Mouse (Mus musculus) brown adipose tissue, adult 24 weeks (tissue): ENCODE data around the gene Hcrtr1. TPM values are rescaled to one million over a fixed set of nuclear protein-coding genes. Genes with fewer than 3 reads are reported as not detected.

Experiments
- H3K27ac ChIP-seq: fragments of 200-500 bp; replicated peaks from 2 replicates; pipeline ENCODE4 v1.5.1; 2012; ENCODE audit warnings: low read depth, mild to moderate bottlenecking, low read length
- H3K4me1 ChIP-seq: fragments of 200-500 bp; 2 replicates; pipeline ENCODE4 v1.6.1; 2012; ENCODE audit warnings: low read length, mixed read lengths; ENCODE audit not compliant: control insufficient read depth, insufficient read depth, insufficient read length
- H3K4me3 ChIP-seq: fragments of 200-500 bp; 2 replicates; pipeline ENCODE4 v1.5.1; 2012; ENCODE audit warnings: low read depth, mild to moderate bottlenecking, low read length, moderate library complexity; ENCODE audit not compliant: insufficient read depth
- polyA plus RNA-seq: library from polyadenylated mRNA; stranded (reverse); fragments of >200 nt; gene quantifications from 2 replicates; pipeline ENCODE4 v1.2.4, GENCODE M21; 2012; ENCODE audit not compliant: missing spikeins, insufficient read depth, insufficient read length

Gene Hcrtr1
- polyA plus RNA-seq, 1 experiment, result not detected

DNA sequence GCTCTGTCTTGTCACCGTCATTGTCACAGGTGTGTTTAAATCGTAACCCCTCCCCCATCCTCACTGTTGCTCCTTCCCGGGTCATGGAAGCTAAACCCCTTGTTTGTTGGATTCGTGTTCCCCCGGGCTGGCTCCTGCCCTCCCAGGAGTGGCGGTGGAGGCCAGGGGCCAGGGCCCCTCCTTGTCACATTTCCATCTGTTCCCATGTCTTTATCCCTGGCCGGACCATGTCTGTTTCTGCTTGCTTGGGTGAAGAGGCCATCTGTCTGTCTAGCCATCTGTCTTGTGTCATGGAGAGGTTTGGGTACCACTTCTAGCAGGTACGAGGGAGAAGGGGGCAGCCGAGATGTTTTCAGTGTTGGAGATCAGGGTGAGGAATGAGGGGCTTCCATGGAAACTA is 56.9 kb downstream of the Hcrtr1 start:
- Histone ChIP-seq H3K4me3 (no peak overlapping the region), H3K4me1 (no peaks in the 10 kb centered on the region), H3K27ac (no peak overlapping the region)

DNA sequence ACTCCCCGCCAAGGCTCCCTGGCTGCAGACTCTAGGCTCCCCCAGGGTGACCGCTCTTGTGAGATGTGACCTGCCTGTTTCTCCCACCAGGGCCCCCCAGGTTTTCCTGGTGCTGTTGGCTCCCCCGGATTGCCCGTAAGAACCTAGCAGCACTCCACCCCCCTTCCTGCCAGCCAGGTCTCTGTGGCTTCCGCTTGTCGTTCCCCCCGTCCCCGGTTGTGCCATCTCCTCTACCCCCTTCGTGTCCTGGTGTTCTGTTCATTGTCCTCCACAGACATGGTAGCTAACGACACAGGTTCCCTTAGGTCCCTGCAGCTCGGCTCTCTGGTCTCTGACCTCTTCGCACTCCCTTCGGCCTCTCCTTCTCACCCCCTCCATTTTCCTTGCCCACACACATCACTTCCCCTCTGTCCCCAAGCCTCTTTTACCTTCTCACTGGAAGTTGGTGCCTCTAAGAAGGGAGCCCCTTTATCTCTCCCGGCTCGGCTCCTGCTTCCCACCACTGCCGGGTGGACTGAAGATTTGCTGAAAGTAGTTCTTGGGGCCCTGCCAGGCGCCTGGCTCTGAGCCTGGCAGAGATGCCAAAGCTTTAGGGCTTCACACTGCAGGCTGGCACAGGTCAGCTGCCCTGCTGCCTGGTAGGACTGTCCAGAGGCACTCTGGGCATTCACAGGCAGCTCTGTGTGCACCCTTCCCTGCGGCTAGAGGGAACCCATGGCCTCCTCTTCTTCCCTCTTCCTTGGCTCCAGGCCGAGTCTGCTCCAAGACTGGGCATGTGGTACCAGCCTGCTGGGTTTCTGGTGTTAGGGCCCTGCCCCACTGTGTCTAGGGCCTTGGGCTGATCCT is 57.6 kb downstream of the Hcrtr1 start:
- no peak overlapping the region for H3K27ac ChIP-seq
- no peaks in the 10 kb centered on the region for H3K4me1 ChIP-seq
- H3K4me3 ChIP-seq, result no peak overlapping the region

Other genes with a start within 250 kb of the Hcrtr1 start
- not detected in 2 replicates for gene Spocd1, start 210.1 kb downstream of the Hcrtr1 start, polyA plus RNA-seq
- gene Adgrb2, start 154.5 kb downstream of the Hcrtr1 start, polyA plus RNA-seq, result not detected in 2 replicates
- gene Col16a1, start 91.5 kb downstream of the Hcrtr1 start, polyA plus RNA-seq, result 1.2 and 7.8 TPM in 2 replicates
- 67.7 and 71.2 TPM in 2 replicates for gene Pef1, start 36.8 kb downstream of the Hcrtr1 start, polyA plus RNA-seq
- 30.1 and 32.4 TPM in 2 replicates for gene Tinagl1, start 35.8 kb upstream of the Hcrtr1 start, polyA plus RNA-seq
- not detected in 2 replicates for gene Gm853, start 83.0 kb upstream of the Hcrtr1 start, polyA plus RNA-seq
- 1.6 and 2.3 TPM in 2 replicates for gene Serinc2, start 139.8 kb upstream of the Hcrtr1 start, polyA plus RNA-seq
- gene Fabp3, start 169.2 kb upstream of the Hcrtr1 start, polyA plus RNA-seq, result 1,247 and 2,143 TPM in 2 replicates
- 2.1 TPM in 1 of 2 replicates, not detected in the other for gene Gm10570, start 169.3 kb upstream of the Hcrtr1 start, polyA plus RNA-seq
- 31.0 and 36.4 TPM in 2 replicates for gene Zcchc17, start 220.6 kb upstream of the Hcrtr1 start, polyA plus RNA-seq
- 9.3 and 10.9 TPM in 2 replicates for gene Snrnp40, start 220.8 kb upstream of the Hcrtr1 start, polyA plus RNA-seq